Mouse (Mus musculus): ENCODE measurements around the gene Sorbs1.

DNA sequence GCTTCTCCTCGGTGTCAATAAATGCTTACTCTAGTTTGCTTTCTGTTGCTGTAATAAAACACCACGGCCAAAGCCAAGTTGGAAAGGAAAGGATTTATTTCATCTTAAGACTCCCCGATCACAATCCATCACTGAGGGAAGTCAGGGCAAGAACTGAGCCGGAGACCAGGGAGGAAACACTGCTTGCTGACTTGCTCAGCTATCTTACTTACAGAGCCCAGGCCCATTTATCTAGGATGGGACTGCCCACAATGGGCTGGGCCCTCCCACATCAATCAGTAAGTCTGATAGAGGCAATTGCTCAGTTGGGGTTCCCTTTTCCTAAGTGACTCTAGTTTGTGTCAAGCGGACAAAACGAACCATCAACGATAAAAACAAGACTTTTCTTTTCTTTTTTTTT lies 29.2 kb upstream of the Sorbs1 start:
- TF ChIP-seq POLR2A (IDR thresholded peaks at IDR 0.05; ENCODE audit: low read depth, low read length) (no peak), CTCF (IDR thresholded peaks at IDR 0.05; ENCODE audit: borderline replicate concordance, insufficient read depth, low read length) (no peak)

All from embryonic fibroblast, embryonic 13.5 days (primary cell).